Mouse (Mus musculus) hindbrain, embryonic 16.5 days (tissue): ENCODE measurements at regions not wholly inside any gene's neighbourhood (a gene's known extent, or its start where the extent isn't known, plus 50 kb on each side); places are given as distances from the start of the nearest gene placed in this dataset.

ENCODE experiments used
- ATAC-seq: fragments of 200-750 bp; cut with Nextera tagmentation; 2 replicates; pipeline ENCODE4 v1.8.0; 2017; ENCODE audit warnings: moderate TSS enrichment, moderate library complexity
- H3K27ac ChIP-seq: fragments of 300-500 bp; sonication (generic); 2 replicates; pipeline ENCODE4 v1.5.1; 2014; ENCODE audit warnings: low read depth, mild to moderate bottlenecking, control low read depth, low read length, moderate library complexity
- H3K27me3 ChIP-seq: fragments of 300-500 bp; sonication (generic); replicated peaks from 2 replicates; pipeline ENCODE4 v1.6.1; 2014; ENCODE audit warnings: low read length; ENCODE audit not compliant: control insufficient read depth, insufficient read depth
- H3K36me3 ChIP-seq: fragments of 300-500 bp; sonication (generic); 2 replicates; pipeline ENCODE4 v1.6.1; 2014; ENCODE audit warnings: mild to moderate bottlenecking, low read length, moderate library complexity, mixed read lengths; ENCODE audit not compliant: control insufficient read depth, insufficient read depth
- H3K4me1 ChIP-seq: fragments of 300-500 bp; sonication (generic); 2 replicates; pipeline ENCODE4 v1.6.1; 2014; ENCODE audit warnings: low read depth, low read length; ENCODE audit not compliant: control insufficient read depth, insufficient read depth
- H3K4me2 ChIP-seq: fragments of 300-500 bp; sonication (generic); 2 replicates; pipeline ENCODE4 v1.6.1; 2014; ENCODE audit warnings: mild to moderate bottlenecking, low read length, control low read depth, moderate library complexity
- H3K4me3 ChIP-seq: fragments of 300-500 bp; sonication (generic); 2 replicates; pipeline ENCODE4 v1.5.1; 2014; ENCODE audit warnings: mild to moderate bottlenecking, low read length, control low read depth, moderate library complexity
- H3K9ac ChIP-seq: fragments of 300-500 bp; sonication (generic); 2 replicates; pipeline ENCODE4 v1.6.1; 2014; ENCODE audit warnings: low read depth, mild to moderate bottlenecking, control low read depth, low read length, moderate library complexity
- H3K9me3 ChIP-seq: fragments of 300-500 bp; sonication (generic); 2 replicates; pipeline ENCODE4 v1.6.1; 2014; ENCODE audit warnings: mild to moderate bottlenecking, low read length, moderate library complexity; ENCODE audit not compliant: control insufficient read depth
- WGBS: fragments of 180-500 bp; shearing (Covaris S2); extraction: QIAGEN DNeasy Blood & Tissue Kit; methylation state at CpG from one replicate; pipeline ENCODE4 v1.1.7; 2014; 5-methylcytosine and 5-hydroxymethylcytosine counted together

GRCm38 (mm10) chr1:62901871-62902270 is 198.8 kb downstream of the Nrp2 start:
- Histone ChIP-seq H3K36me3 (no peaks in the 10 kb centered on the region), H3K4me1 (peaks cover 10% of the 10 kb centered on the region), H3K9ac (no peak overlapping the region), H3K9me3 (no peaks in the 10 kb centered on the region), H3K27me3 (no peaks in the 10 kb centered on the region), H3K4me3 (no peak overlapping the region), H3K4me2 (no peak overlapping the region), H3K27ac (no peak overlapping the region)
- ATAC-seq = no peak
- 51% methylated on average over 5 of the region's 5 CpGs for WGBS

GRCm38 (mm10) chr1:62902931-62903453 is 199.9 kb downstream of the Nrp2 start:
- Histone ChIP-seq H3K36me3 (no peaks in the 10 kb centered on the region), H3K4me1 (peaks cover 10% of the 10 kb centered on the region), H3K4me3 (no peak overlapping the region), H3K27me3 (no peaks in the 10 kb centered on the region), H3K9me3 (no peaks in the 10 kb centered on the region), H3K9ac (no peak overlapping the region), H3K27ac (no peak overlapping the region), H3K4me2 (no peak overlapping the region)
- 0 out of 2 replicates have a peak, but pooled peaks have one; percentile 50 for ATAC-seq
- 29% methylated on average over 6 of the region's 6 CpGs for WGBS

DNA sequence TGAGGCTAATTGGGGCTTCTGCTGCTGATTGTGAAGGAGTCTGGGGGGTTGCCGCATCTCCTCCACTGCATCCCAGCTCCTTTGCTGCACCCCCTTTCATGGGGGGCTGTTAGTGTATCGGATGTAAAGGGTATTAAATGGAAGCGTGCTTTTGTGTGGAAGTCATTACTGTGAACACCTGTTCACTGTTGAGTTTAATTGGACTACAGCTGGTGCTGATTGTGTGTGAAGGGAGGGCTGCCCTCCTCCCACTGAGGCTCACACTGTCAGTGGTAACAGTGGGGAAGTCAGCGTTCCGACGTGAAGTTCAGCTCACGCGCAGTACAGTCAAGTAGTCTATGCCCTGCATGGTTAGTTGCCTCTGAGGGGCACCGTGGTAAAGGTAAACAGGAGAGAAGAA is 202.7 kb downstream of the Nrp2 start:
- Histone ChIP-seq H3K4me2 (no peak overlapping the region), H3K4me1 (peaks cover 15% of the 10 kb centered on the region)

DNA sequence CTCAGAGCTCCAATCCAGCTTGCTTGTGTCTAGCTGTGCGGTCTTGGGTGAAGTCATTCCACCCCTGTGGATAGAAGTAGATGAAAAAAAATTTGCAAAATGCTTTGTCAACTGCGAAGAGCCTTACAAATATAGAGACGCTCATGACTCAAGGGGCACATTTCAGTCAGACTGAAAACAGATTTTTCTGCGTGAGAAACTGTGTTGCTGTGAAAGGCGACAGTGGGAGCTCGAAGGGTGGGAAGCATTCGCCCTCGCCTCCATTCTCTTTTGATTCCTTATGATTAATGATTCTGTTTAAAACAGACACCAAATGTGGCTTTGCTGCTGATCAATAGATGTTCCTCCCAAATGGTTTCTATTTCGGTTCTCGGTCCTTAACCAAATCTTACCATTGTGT is 204.2 kb downstream of the Nrp2 start:
- ATAC-seq = no peak
- no peaks in the 10 kb centered on the region for H3K27me3 ChIP-seq
- no peaks in the 10 kb centered on the region for H3K36me3 ChIP-seq
- 55% methylated on average over 10 of the region's 10 CpGs for WGBS
- H3K4me3 ChIP-seq = no peak overlapping the region
- H3K4me2 ChIP-seq = no peak overlapping the region
- peaks cover 14% of the 10 kb centered on the region for H3K4me1 ChIP-seq
- H3K27ac ChIP-seq = no peak overlapping the region
- no peak overlapping the region for H3K9ac ChIP-seq
- H3K9me3 ChIP-seq = no peaks in the 10 kb centered on the region

More for the DNA sequence above, 202.7 kb downstream of the Nrp2 start:
- Histone ChIP-seq H3K9ac (no peak overlapping the region), H3K36me3 (no peaks in the 10 kb centered on the region), H3K27me3 (no peaks in the 10 kb centered on the region), H3K9me3 (no peaks in the 10 kb centered on the region), H3K4me3 (no peak overlapping the region), H3K27ac (no peak overlapping the region)
- peak; percentile 18; the same call in 1 of the 2 replicates for ATAC-seq
- WGBS = 34% methylated on average over 9 of the region's 9 CpGs
